Mouse (Mus musculus) adipocyte (in vitro differentiated cells): Measurements from ENCODE around the gene Bloc1s1.

Source experiments
- DNase-seq: peaks from one replicate; pipeline ENCODE4 v3.0.0-alpha.2; 2016; ENCODE audit warnings: low spot score

Bloc1s1 gene

DNA sequence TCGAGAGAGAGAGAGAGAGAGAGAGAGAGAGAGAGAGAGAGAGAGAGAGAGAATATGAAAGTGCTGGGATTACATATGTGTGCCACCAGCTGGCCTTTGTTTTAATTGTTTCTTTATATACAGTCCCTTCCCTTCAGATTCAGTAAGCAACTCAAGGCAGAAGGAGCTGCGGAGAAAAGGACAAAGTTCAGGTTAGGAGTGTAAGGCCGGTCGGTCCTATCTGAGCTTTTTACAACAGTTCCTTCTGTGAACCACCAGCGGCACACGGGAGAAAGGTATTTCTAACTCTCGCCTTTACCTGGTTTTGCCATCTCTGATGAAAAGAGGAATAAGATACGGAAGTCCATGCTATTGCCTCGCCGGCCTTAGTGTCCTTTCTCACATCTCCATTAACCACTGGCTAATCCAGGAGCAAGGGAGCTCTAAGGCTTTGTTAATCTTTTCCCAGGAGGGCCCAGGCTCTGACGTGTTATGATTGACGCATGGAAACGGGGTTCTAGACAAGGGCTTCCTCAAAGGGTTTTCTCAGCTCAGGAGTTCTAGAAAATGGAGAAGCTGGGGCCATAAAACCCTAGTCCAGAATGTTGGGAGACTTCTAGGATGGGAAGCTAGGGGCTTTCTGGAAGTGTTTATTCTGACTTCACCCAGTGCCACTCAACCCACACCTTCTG, 14.9 kb downstream of the Bloc1s1 start:
- DNase-seq, result peak; percentile 70

- DNase-seq, result no peak
Measured at GRCm38 (mm10) chr10:128904812-128905211, 19.0 kb downstream of the Bloc1s1 start.

- DNase-seq, result no peak
Measured at GRCm38 (mm10) chr10:128902409-128902988, 21.3 kb downstream of the Bloc1s1 start.

GRCm38 (mm10) chr10:128901409-128901808, 22.4 kb downstream of the Bloc1s1 start:
- no peak for DNase-seq

DNA sequence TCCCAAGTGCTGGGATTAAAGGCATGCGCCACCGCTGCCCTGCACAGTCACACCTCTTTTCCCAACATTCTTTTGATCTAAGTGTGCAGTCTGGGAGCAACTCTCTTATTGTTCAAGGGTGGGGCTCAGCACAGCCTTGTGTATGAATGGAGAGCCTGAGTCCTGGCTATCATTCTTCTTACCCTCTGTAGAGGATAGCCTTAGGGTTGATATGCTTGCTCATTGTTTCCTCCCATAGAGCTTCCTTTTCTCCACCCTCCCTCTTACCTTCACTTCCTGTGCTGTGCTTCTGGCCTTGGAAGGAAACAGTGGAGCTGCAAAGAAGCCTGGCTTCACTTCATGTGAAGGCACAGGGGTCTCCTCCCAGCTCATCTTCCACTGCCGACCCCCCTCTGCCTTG, 23.1 kb downstream of the Bloc1s1 start, which contains the start of gene Cd63:
TSS of gene Cd63 (plus strand) at position 292 of the 400 bp plus-strand sequence.
- DNase-seq, result no peak

GRCm38 (mm10) chr10:128899759-128900490, 23.9 kb downstream of the Bloc1s1 start:
- DNase-seq, result peak; percentile 67

- DNase-seq, result no peak
Measured at GRCm38 (mm10) chr10:128897501-128897900, 26.3 kb downstream of the Bloc1s1 start.

DNA sequence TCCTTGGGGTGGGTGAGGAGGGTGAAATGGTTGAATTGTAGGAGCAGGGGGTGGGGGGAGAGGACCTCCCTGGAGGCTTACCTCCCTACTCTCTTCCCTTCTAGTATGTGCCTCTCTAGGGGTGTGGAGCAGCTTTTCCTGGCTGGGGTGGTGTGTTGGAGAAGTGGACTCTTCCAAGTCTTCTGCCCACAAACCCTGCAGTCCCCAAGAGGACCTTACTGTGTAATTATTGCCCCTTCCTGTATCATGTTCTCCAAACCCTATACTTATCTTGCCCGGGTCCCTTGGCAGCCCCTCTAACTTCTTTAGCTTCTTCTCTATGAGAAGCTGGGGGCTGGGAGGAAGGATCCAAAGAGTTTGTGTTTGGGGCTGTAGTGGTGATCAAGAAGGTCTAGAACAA, 27.0 kb downstream of the Bloc1s1 start:
- no peak for DNase-seq

DNA sequence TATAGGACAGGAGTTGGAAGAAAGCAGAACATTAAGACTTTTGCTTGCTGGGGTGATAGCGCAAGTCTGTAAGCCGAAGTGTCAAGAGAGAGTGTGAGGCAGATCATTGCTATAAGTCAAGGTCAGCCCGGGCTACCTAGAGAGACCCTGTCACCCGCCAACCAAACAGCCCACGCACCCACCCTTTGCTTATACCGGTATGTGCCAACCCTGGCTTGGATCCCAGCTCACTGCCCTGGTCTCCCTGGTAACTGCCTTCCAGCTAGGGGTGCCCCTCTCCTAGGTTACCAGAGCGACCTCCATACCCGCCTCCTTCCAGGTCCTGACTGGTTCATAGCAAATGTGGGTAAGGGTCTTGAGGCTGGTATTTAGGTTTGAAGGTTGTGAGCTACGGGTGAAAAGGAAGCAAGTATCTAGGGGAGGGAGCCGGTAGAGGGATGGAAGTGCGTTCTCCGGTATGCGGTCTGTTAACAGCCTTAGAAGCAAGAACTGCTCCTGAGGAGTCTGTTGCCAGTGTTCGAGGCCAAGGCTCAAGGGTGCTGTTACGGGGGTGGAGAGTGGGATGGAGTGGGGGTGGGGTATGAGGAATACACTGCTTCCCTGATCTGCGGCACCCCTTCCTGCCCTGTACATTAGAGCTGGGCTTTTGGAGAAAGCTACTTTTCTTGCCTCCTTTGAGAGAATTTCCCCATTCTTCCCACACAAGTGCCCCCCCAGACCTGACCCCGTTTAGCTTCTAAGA, 27.7 kb downstream of the Bloc1s1 start:
- no peak for DNase-seq

- DNase-seq, result peak; percentile 92
Measured at GRCm38 (mm10) chr10:128895437-128895836, 28.4 kb downstream of the Bloc1s1 start.

- DNase-seq, result no peak
Measured at GRCm38 (mm10) chr10:128892246-128892645, 31.6 kb downstream of the Bloc1s1 start.

- peak; percentile 41 for DNase-seq
Measured at GRCm38 (mm10) chr10:128891296-128892094, 32.3 kb downstream of the Bloc1s1 start, which contains the start of gene Gdf11. Gene Gdf11 (minus strand): TSS chr10:128891718.

- DNase-seq, result no peak
Measured at GRCm38 (mm10) chr10:128890383-128891295, 33.2 kb downstream of the Bloc1s1 start.

- DNase-seq, result no peak
Measured at GRCm38 (mm10) chr10:128889846-128890245, 34.0 kb downstream of the Bloc1s1 start.

- DNase-seq, result no peak
Measured at GRCm38 (mm10) chr10:128888941-128889827, 34.7 kb downstream of the Bloc1s1 start.

- DNase-seq, result no peak
Measured at GRCm38 (mm10) chr10:128882067-128882466, 41.8 kb downstream of the Bloc1s1 start.

- no peak for DNase-seq
Measured at GRCm38 (mm10) chr10:128878811-128879210, 45.0 kb downstream of the Bloc1s1 start.

GRCm38 (mm10) chr10:128878291-128878690, 45.5 kb downstream of the Bloc1s1 start:
- peak; percentile 41 for DNase-seq

DNA sequence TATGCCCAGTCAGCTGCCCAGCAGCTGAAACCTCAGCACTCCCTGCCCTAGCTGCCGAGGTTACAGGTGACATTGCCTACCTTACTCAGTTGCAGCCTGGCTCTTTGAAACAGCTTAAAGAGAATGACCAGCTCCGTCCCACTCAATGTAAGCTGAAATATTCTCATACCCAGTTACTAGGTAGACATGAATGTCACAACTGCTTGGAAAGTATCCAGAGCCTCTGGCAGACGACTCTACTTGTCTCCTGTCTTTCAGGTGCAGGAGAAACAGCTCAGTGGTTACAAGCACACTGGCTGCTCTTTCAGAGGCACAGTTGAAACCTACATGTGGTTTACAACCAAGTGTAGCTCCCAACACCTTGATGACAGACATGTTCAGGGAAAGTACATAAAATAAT, 53.5 kb downstream of the Bloc1s1 start:
- no peak for DNase-seq
